Mouse (Mus musculus): ENCODE measurements at regions not wholly inside any gene's neighbourhood (a gene's known extent, or its start where the extent isn't known, plus 50 kb on each side); places are given as distances from the start of the nearest gene placed in this dataset.

DNA sequence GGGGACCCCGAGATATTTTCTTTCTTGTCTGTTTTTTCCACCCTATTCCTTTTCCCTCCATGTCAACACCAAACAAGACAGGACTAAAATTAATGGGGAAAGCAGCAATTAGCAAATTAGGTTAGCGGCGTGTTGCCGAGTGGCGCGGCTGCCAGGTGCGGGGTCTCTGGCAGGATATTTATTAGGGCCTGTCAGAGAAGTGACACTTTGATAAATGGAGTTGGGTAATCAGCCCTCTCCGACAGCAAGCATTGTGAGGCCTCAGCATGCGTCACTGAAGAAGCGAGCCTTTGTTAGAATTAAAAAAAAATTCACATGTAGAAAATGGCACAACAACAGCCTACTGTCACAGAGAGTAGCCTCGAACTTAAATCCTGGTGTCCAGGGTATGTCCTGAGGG lies 162.3 kb downstream of the Dhx35 start:
- Histone ChIP-seq H3K4me3 (no peak overlapping the region), H3K27me3 (no peaks in the 10 kb centered on the region), H3K4me1 (no peaks in the 10 kb centered on the region), H3K36me3 (no peaks in the 10 kb centered on the region), H3K27ac (no peak overlapping the region), H3K9me3 (no peaks in the 10 kb centered on the region), H3K9ac (no peak overlapping the region), H3K4me2 (replicated peaks) (no peak overlapping the region)
- ATAC-seq (ENCODE audit: insufficient number of reproducible peaks, insufficient read depth, low FRiP score, low TSS enrichment) = no peak
- 58% methylated on average over 11 of the region's 11 CpGs for WGBS

DNA sequence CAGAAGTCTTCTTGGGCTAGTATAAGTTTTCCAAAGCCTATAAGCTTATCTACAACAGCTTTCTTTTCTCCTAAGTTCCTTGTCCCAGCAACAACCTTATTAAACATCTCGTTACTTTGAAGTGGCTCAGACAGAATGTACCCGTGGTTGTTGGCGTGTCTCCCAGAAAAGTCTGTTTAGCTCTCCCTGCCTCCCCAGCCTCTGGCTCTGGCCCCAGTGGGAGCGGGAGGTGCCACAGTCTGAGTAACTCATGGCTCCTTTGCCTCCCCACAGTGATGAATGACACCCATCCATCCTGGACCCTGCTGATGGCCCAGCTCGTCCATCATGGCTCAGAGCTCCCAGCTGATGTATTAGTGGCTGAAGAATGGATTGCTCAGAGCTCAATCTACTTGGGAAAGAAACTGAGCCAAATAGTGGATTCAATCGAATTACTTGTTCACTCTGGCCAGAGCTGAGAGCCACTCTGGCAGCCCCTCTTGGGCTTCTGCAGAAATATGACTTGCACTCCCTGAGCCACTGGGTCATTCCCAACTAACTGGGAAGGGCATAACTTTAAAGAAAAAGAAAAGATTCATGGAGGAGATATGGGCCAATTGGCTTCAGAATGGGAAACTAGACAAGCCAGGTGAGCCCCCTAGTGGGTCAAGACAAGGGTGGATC lies 170.5 kb downstream of the Dhx35 start:
- no peaks in the 10 kb centered on the region for H3K36me3 ChIP-seq
- H3K27ac ChIP-seq = no peak overlapping the region
- no peak for ATAC-seq (ENCODE audit: insufficient number of reproducible peaks, insufficient read depth, low FRiP score, low TSS enrichment)
- 74% methylated on average over 6 of the region's 6 CpGs for WGBS
- H3K4me1 ChIP-seq = no peaks in the 10 kb centered on the region
- no peak overlapping the region for H3K4me3 ChIP-seq
- H3K9me3 ChIP-seq = no peaks in the 10 kb centered on the region
- H3K27me3 ChIP-seq = no peaks in the 10 kb centered on the region
- H3K4me2 ChIP-seq (replicated peaks) = no peak overlapping the region
- no peak overlapping the region for H3K9ac ChIP-seq

DNA sequence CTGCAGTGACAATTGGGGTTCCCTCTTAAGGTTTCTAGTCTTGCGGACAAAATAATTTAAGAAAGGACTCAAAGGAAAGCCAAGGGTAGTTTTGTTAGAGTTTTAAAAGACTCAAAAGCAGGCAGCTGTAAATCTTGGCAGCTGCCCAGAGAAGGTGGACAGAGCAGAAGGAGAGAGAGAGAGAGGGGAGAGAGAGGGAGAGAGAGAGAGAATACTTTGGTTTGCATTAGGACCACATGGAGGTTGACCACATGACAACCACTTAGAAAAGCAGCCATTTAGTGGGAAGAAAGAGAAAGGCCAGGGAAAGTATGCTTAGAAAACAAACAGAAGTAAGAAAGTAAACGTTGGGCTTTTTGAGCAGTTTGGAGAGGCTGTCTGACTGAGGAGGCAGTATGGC lies 177.6 kb downstream of the Dhx35 start:
- Histone ChIP-seq H3K36me3 (no peaks in the 10 kb centered on the region), H3K9me3 (no peaks in the 10 kb centered on the region), H3K27ac (no peak overlapping the region), H3K4me3 (no peak overlapping the region), H3K9ac (no peak overlapping the region), H3K27me3 (no peaks in the 10 kb centered on the region), H3K4me2 (replicated peaks) (no peak overlapping the region), H3K4me1 (no peaks in the 10 kb centered on the region)
- ATAC-seq (ENCODE audit: insufficient number of reproducible peaks, insufficient read depth, low FRiP score, low TSS enrichment) = no peak
- WGBS = 57% methylated on average over 2 of the region's 2 CpGs

DNA sequence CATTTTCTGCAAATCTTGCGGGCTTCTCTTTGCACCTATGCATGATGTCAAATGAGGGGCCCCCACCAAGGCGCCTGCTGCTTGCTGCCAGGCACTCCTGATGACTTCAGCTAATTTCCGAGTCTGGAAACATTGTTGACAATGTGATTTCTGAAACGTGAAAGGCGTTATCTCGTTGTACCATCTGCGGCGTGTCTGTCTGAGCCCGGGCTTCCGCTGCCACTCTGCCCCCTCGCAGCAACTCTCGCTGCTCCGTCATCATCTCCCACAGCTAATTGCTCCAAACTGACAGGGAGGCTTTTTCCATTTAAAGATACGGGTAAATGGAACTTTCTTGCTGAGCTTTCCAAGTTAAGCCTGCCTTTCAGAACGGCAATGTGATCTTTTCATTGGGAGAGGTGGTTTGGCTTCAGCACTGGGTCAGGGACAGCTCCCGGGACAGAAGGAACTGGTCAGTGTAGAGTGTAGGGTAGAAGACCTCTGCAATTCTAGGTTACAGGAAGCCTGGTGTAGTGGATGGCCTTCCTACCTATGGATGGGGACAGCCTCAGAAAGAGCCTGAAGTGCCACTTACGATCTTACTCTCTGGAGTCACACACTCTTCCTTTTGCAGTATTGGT lies 191.0 kb downstream of the Dhx35 start:
- whole genome bisulfite sequencing = 75% methylated on average over 17 of the region's 17 CpGs
- no peaks in the 10 kb centered on the region for H3K9me3 ChIP-seq
- H3K36me3 ChIP-seq = no peaks in the 10 kb centered on the region
- ATAC-seq (ENCODE audit: insufficient number of reproducible peaks, insufficient read depth, low FRiP score, low TSS enrichment) = no peak
- no peaks in the 10 kb centered on the region for H3K27me3 ChIP-seq
- no peak overlapping the region for H3K4me2 ChIP-seq (replicated peaks)
- no peak overlapping the region for H3K27ac ChIP-seq
- H3K9ac ChIP-seq = no peak overlapping the region
- no peaks in the 10 kb centered on the region for H3K4me1 ChIP-seq
- H3K4me3 ChIP-seq = no peak overlapping the region

DNA sequence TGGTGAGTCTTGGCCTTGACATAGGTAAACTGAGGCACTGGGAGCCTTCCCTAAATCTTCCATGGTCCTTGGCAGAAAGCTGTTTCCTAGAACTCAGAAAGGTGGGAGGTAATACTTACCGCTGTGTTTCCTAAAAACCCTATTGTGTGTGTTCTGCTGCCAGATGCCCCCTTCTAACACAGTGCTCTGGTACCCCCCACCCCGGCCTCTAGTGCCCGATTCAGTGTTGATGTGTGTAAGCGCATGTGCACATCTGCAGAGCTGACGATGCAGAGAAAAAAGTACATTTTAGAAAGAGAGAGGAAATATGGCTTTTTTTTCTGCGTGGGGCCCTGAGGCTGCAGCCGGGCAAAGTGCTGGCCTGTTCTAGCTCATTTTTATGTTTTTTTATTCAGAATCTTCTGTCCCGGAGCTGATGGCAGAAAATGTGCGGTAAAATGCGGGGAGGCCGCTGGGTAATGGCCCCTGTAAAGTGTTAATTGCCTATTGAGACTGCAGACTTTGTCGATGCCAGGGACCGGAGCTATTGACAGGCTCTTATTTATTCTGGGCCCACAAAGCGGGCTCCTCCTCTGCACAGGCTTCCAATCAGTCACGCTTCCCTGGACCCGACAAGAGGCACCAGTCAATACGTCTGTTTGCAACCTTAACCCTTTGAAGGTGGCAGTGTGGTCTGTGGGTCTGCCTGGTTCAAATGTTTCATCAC lies 208.0 kb downstream of the Dhx35 start:
- Histone ChIP-seq H3K9me3 (no peaks in the 10 kb centered on the region), H3K4me2 (replicated peaks) (peak overlapping the region; percentile 17), H3K27ac (no peak overlapping the region), H3K9ac (no peak overlapping the region), H3K4me3 (no peak overlapping the region), H3K36me3 (no peaks in the 10 kb centered on the region), H3K4me1 (0 out of 2 replicates have a peak, but pooled peaks cover 10% of the 10 kb centered on the region), H3K27me3 (no peaks in the 10 kb centered on the region)
- ATAC-seq (ENCODE audit: insufficient number of reproducible peaks, insufficient read depth, low FRiP score, low TSS enrichment) = no peak
- 27% methylated on average over 17 of the region's 17 CpGs for WGBS

DNA sequence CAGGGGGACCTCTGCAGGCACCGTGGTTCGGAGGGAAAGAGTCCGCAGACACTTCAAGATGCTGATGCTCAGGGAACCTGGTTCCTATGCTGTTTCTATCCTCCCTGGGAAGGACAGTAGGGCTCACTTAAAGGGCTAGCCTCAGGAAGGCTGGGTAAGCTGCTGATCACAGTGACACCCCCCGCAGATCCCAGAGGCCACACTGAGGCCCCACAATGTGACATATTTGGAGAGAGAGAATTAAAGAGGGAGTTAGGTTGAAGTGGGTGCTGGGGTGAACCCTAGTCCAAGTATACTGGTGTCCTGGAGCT lies 208.5 kb downstream of the Dhx35 start:
- no peak overlapping the region for H3K9ac ChIP-seq
- 0 out of 2 replicates have a peak, but pooled peaks cover 10% of the 10 kb centered on the region for H3K4me1 ChIP-seq
- H3K27me3 ChIP-seq = no peaks in the 10 kb centered on the region
- H3K4me3 ChIP-seq = no peak overlapping the region
- H3K4me2 ChIP-seq (replicated peaks) = no peak overlapping the region; the same call in 1 of the 2 replicates
- H3K9me3 ChIP-seq = no peaks in the 10 kb centered on the region
- H3K27ac ChIP-seq = no peak overlapping the region
- 37% methylated on average over 4 of the region's 4 CpGs for WGBS
- no peak for ATAC-seq (ENCODE audit: insufficient number of reproducible peaks, insufficient read depth, low FRiP score, low TSS enrichment)
- H3K36me3 ChIP-seq = no peaks in the 10 kb centered on the region

DNA sequence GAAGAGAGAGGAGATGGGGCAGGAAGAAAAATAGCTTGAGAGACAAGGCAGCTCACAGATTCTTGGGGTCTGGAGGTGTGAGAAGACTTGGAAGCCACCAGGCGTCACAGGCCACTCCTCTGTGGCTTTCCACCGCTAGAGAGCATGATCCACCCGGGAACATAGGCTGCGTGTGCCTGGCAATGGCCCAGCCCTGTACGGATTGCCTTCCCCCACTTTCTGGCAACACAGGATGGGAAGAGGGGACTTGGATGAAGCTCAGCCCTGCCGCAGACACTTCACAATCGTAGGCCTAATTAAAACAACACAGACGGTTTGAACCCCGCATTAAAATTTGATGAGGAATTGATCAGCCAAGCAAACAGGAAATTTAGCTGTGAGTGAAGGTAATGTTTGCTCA lies 209.8 kb downstream of the Dhx35 start:
- no peaks in the 10 kb centered on the region for H3K9me3 ChIP-seq
- H3K27me3 ChIP-seq = no peaks in the 10 kb centered on the region
- ATAC-seq (ENCODE audit: insufficient number of reproducible peaks, insufficient read depth, low FRiP score, low TSS enrichment) = no peak
- H3K4me2 ChIP-seq (replicated peaks) = no peak overlapping the region
- no peaks in the 10 kb centered on the region for H3K36me3 ChIP-seq
- 0 out of 2 replicates have a peak, but pooled peaks cover 10% of the 10 kb centered on the region for H3K4me1 ChIP-seq
- H3K4me3 ChIP-seq = no peak overlapping the region
- no peak overlapping the region for H3K9ac ChIP-seq
- WGBS = 78% methylated on average over 9 of the region's 9 CpGs
- H3K27ac ChIP-seq = no peak overlapping the region

DNA sequence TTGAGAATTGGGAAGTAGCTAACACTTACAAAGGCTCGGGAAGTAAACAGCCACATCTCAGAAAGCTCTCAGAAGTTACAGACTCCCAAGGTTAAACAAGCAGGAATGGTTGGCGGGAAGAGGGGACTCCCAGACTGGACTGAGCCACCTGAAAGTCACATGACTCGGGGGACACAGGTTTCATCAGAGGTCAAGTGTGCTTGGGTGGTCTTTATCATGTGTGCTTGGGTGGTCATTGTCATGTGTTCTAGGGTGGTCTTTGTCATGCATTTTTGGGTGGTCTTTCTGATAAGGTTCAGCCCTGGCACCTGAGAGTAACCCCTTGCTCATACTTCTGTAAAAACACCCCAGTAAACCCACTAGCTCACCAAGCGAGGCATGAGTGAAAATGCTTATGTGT lies 218.1 kb downstream of the Dhx35 start:
- no peaks in the 10 kb centered on the region for H3K9me3 ChIP-seq
- H3K27me3 ChIP-seq = no peaks in the 10 kb centered on the region
- no peak overlapping the region for H3K4me3 ChIP-seq
- 76% methylated on average over 4 of the region's 4 CpGs for WGBS
- no peak overlapping the region for H3K9ac ChIP-seq
- ATAC-seq (ENCODE audit: insufficient number of reproducible peaks, insufficient read depth, low FRiP score, low TSS enrichment) = no peak
- H3K27ac ChIP-seq = no peak overlapping the region
- H3K4me2 ChIP-seq (replicated peaks) = no peak overlapping the region
- H3K4me1 ChIP-seq = no peaks in the 10 kb centered on the region
- no peaks in the 10 kb centered on the region for H3K36me3 ChIP-seq

DNA sequence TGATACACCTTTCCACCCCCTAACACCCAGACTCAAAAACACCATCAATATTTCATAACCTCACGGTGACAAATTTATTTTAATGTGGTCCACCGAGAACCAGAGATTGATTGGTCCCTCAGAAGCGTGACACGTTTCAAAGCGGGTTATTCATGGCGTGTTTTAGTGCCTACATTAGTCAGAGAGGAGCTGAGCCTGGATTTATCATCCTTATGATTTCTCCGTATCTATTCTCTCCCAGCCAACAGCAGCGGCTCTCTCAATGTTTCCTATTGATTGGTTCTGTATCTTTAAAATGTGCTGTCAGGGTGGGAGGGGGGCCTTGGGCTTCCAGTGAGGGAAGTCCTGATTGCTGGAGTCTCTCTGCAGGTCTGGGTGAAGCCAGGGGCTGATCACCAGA lies 219.9 kb downstream of the Dhx35 start:
- no peak for ATAC-seq (ENCODE audit: insufficient number of reproducible peaks, insufficient read depth, low FRiP score, low TSS enrichment)
- WGBS = 82% methylated on average over 8 of the region's 8 CpGs
- no peak overlapping the region for H3K9ac ChIP-seq
- no peaks in the 10 kb centered on the region for H3K4me1 ChIP-seq
- no peaks in the 10 kb centered on the region for H3K27me3 ChIP-seq
- H3K4me3 ChIP-seq = no peak overlapping the region
- H3K4me2 ChIP-seq (replicated peaks) = no peak overlapping the region
- H3K9me3 ChIP-seq = no peaks in the 10 kb centered on the region
- no peak overlapping the region for H3K27ac ChIP-seq
- H3K36me3 ChIP-seq = no peaks in the 10 kb centered on the region

DNA sequence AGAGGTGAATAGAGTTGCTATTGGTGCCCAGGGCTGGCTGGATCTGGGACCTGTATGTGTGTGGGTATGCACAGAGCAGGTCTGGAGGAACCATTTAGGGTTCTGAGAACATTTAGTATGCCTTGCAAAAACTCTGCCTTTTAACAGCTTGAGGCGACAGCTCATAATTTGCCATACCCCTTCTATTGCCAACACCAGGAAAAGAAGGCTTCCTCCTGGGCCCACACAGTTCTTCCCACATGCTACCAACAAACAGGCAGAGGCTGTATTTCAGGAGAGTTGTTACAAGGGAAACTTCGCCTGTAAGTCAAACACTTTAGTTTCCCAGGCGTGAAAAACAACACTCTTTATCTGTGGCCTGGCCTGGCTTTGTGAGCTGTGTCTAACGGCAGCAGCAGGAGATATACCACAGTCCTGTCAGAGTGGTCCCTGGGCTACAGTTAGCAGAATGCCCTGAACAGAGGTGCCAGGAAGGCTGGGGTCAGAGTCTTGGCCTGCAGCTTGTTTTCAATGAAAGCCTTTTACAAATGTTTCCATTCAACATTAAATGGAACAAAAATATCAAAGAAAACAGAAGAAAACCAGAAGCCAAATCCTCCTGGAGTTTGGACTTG lies 225.4 kb downstream of the Dhx35 start:
- H3K27me3 ChIP-seq = no peaks in the 10 kb centered on the region
- no peak overlapping the region for H3K27ac ChIP-seq
- WGBS = 44% methylated on average over 4 of the region's 4 CpGs
- no peaks in the 10 kb centered on the region for H3K4me1 ChIP-seq
- no peaks in the 10 kb centered on the region for H3K36me3 ChIP-seq
- no peak overlapping the region for H3K4me3 ChIP-seq
- no peak for ATAC-seq (ENCODE audit: insufficient number of reproducible peaks, insufficient read depth, low FRiP score, low TSS enrichment)
- H3K9me3 ChIP-seq = no peaks in the 10 kb centered on the region
- H3K4me2 ChIP-seq (replicated peaks) = no peak overlapping the region
- H3K9ac ChIP-seq = no peak overlapping the region

DNA sequence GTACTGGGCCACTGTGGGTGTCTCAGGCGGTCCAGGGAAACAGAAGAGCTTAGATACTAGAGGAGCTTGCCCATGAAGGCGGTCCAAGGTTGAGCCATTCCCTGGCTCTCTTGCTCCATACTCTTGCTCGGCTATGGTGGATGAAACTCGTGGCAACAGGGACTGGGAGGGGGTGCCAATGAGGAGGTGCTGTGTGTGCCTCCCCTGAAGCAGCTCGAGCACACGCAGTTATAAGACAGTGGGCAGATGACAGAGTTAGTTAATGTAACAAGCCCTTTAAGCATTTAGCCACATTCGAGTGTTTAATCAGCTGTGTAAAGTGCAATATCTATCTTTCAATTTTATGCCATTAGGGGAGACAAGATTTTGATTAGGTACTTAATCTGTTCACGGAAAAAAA lies 237.5 kb downstream of the Dhx35 start:
- no peaks in the 10 kb centered on the region for H3K27me3 ChIP-seq
- no peaks in the 10 kb centered on the region for H3K36me3 ChIP-seq
- no peak for ATAC-seq (ENCODE audit: insufficient number of reproducible peaks, insufficient read depth, low FRiP score, low TSS enrichment)
- H3K27ac ChIP-seq = no peak overlapping the region
- no peak overlapping the region for H3K9ac ChIP-seq
- H3K4me1 ChIP-seq = no peaks in the 10 kb centered on the region
- no peak overlapping the region for H3K4me3 ChIP-seq
- no peaks in the 10 kb centered on the region for H3K9me3 ChIP-seq
- 73% methylated on average over 8 of the region's 8 CpGs for WGBS
- H3K4me2 ChIP-seq (replicated peaks) = no peak overlapping the region

DNA sequence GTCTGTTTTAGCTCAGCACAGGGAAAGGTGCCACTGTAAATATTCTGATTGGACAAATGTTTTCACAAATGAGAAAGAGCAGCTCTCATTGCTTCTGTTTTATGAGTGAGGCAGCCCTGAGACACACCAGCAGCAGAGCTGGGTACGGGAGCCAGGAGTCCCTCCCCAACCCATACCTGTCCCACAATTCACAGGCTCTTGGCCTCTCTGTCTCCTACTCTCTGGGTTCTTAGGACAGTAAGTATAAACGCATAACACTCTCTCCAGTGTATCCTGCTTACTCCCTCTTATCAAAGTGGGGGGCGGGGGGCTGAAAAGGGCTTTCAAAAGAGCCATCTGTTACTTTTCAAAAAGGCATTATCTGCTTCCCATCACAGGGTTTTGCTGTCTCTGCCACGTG lies 245.3 kb downstream of the Dhx35 start:
- Histone ChIP-seq H3K9ac (no peak overlapping the region), H3K36me3 (no peaks in the 10 kb centered on the region), H3K27me3 (no peaks in the 10 kb centered on the region), H3K4me3 (no peak overlapping the region), H3K4me1 (no peaks in the 10 kb centered on the region), H3K27ac (no peak overlapping the region), H3K4me2 (replicated peaks) (no peak overlapping the region), H3K9me3 (no peaks in the 10 kb centered on the region)
- WGBS = 56% methylated on average over 4 of the region's 4 CpGs
- ATAC-seq (ENCODE audit: insufficient number of reproducible peaks, insufficient read depth, low FRiP score, low TSS enrichment) = no peak

Measured in embryonic facial prominence, embryonic 12.5 days (tissue).